ENCODE assay signal across 16 mouse cellular contexts in genomic region chr7:65980000-65980399, GRCm38 (mm10).
"Had no signal": no experiment of that assay in that cellular context is flagged by ENCODE, and none has a peak within 500 bp of the region (broad histone marks: within the 10 kb centered on the region; RNA-seq: fewer than 3 reads in every experiment).

No protein-coding gene starts in this region.

- ATAC-seq: midbrain, embryonic 13.5 days; midbrain, embryonic 15.5 days had no signal

- H3K4me3 ChIP-seq: midbrain, embryonic 10.5 days; midbrain, embryonic 13.5 days; midbrain, embryonic 15.5 days; myocyte; neural tube, embryonic 13.5 days; neural tube, embryonic 15.5 days had no signal

- H3K27me3 ChIP-seq: midbrain, embryonic 13.5 days; midbrain, embryonic 15.5 days; neural tube, embryonic 13.5 days; neural tube, embryonic 15.5 days had no signal

- H3K9me3 ChIP-seq: midbrain, embryonic 10.5 days; midbrain, embryonic 13.5 days; midbrain, embryonic 15.5 days; neural tube, embryonic 13.5 days; neural tube, embryonic 15.5 days had no signal

- H3K4me2 ChIP-seq: lung, embryonic 14.5 days; midbrain, embryonic 13.5 days; midbrain, embryonic 15.5 days; neural tube, embryonic 13.5 days; neural tube, embryonic 15.5 days had no signal

- H3K4me1 ChIP-seq: midbrain, embryonic 13.5 days; midbrain, embryonic 15.5 days; neural tube, embryonic 13.5 days had no signal

- H3K27ac ChIP-seq: midbrain, embryonic 10.5 days; midbrain, embryonic 13.5 days; midbrain, embryonic 15.5 days; neural tube, embryonic 13.5 days; neural tube, embryonic 15.5 days had no signal

- H3K9ac ChIP-seq: lung, embryonic 14.5 days; midbrain, embryonic 13.5 days; midbrain, embryonic 15.5 days; neural tube, embryonic 13.5 days; neural tube, embryonic 15.5 days had no signal

- DNase-seq: lung, adult 18-20 months; retina, postnatal 1 day; right cerebral cortex, adult 18-20 months; right cerebral cortex, postnatal 25 days; right cerebral cortex, postnatal 4 days; spleen, adult 18-20 months; thymus, adult 18-20 months; thymus, postnatal 14 days; thymus, postnatal 36 days had no signal

- H3K36me3 ChIP-seq: midbrain, embryonic 10.5 days; midbrain, embryonic 13.5 days; midbrain, embryonic 15.5 days; neural tube, embryonic 13.5 days; neural tube, embryonic 15.5 days had no signal
